Mouse (Mus musculus) kidney, adult 2 months (tissue): ENCODE measurements around the gene Sox12.

Source experiments
- CTCF ChIP-seq: fragments of 200-500 bp; conservative IDR thresholded peaks from 2 replicates; pipeline ENCODE4 v1.5.1; 2011; ENCODE audit warnings: low read depth, mild to moderate bottlenecking, control low read depth, low read length, moderate library complexity, mixed read lengths; ENCODE audit not compliant: insufficient read depth, insufficient read length
- POLR2A ChIP-seq: fragments of 200-500 bp; IDR thresholded peaks from one replicate; pipeline ENCODE4 v1.6.1; 2011; ENCODE audit warnings: low read depth, low read length, control low read depth

GRCm38 (mm10) chr2:152349842-152350540 is 47.9 kb downstream of the Sox12 start:
- TF ChIP-seq CTCF: no peak
- TF ChIP-seq POLR2A: no peak
